15 mouse cellular contexts compared by ENCODE assay signal in genomic region chr1:39962840-39963239, GRCm38 (mm10).
DNase-seq lines count a peak whose midpoint lies in the region; ATAC-seq lines count a peak whose summit lies in the region.
"Had no signal": no experiment of that assay in that cellular context is flagged by ENCODE, and none has a peak within 500 bp of the region (broad histone marks: within the 10 kb centered on the region; RNA-seq: fewer than 3 reads in every experiment).

No protein-coding gene starts in this region.

- H3K4me1 ChIP-seq in heart, embryonic 13.5 days, result peaks cover 73% of the 10 kb centered on the region
- H3K4me1 ChIP-seq in midbrain, embryonic 12.5 days, result peaks cover 48% of the 10 kb centered on the region
- H3K4me1 ChIP-seq in midbrain, embryonic 11.5 days (ENCODE audit: control insufficient read depth, insufficient read depth, low read length), result peaks cover 9% of the 10 kb centered on the region; the same call in 1 of the 2 replicates
- H3K4me1 ChIP-seq in limb, embryonic 13.5 days, result peaks cover 61% of the 10 kb centered on the region

- 87% methylated on average over 8 of the region's 8 CpGs for WGBS in heart, embryonic 13.5 days
- 88% methylated on average over 8 of the region's 8 CpGs for WGBS in midbrain, embryonic 12.5 days
- WGBS in midbrain, embryonic 11.5 days, result 92% methylated on average over 8 of the region's 8 CpGs
- WGBS in limb, embryonic 13.5 days, result 75% methylated on average over 8 of the region's 8 CpGs

- H3K27ac ChIP-seq in heart, embryonic 13.5 days (replicated peaks), result peak overlapping the region; percentile 28; the same call in 1 of the 2 replicates
- 0 out of 2 replicates have a peak overlapping the region, but pooled peaks have one; percentile 4 for H3K27ac ChIP-seq in midbrain, embryonic 12.5 days (replicated peaks)
- no peak overlapping the region for H3K27ac ChIP-seq in midbrain, embryonic 11.5 days (ENCODE audit: low read depth, low read length)
- H3K27ac ChIP-seq in limb, embryonic 13.5 days, result peak overlapping the region; percentile 65; the same call in 1 of the 2 replicates
- H3K27ac ChIP-seq: liver, embryonic 15.5 days; macrophage had no signal

- no peaks in the 10 kb centered on the region for H3K27me3 ChIP-seq in heart, embryonic 13.5 days (replicated peaks)
- H3K27me3 ChIP-seq in midbrain, embryonic 12.5 days, result no peaks in the 10 kb centered on the region
- H3K27me3 ChIP-seq in midbrain, embryonic 11.5 days (ENCODE audit: control insufficient read depth, insufficient read depth, low read length), result no peaks in the 10 kb centered on the region
- no peaks in the 10 kb centered on the region for H3K27me3 ChIP-seq in limb, embryonic 13.5 days
- H3K27me3 ChIP-seq: heart, embryonic 12.5 days; liver, embryonic 15.5 days had no signal

- H3K9me3 ChIP-seq in heart, embryonic 13.5 days, result no peaks in the 10 kb centered on the region
- H3K9me3 ChIP-seq in midbrain, embryonic 12.5 days, result no peaks in the 10 kb centered on the region
- no peaks in the 10 kb centered on the region for H3K9me3 ChIP-seq in midbrain, embryonic 11.5 days (ENCODE audit: control insufficient read depth, low read length)
- H3K9me3 ChIP-seq in limb, embryonic 13.5 days, result no peaks in the 10 kb centered on the region
- H3K9me3 ChIP-seq: heart, embryonic 12.5 days; liver, embryonic 15.5 days had no signal

- no peak for DNase-seq in heart, postnatal 14 days
- no peak for DNase-seq in midbrain, embryonic 11.5 days (ENCODE audit: low spot score, missing footprints)
- peak; percentile 87 for DNase-seq in telencephalon, adult 2 months (ENCODE audit: low read depth, low spot score)
- DNase-seq in spleen, postnatal 10 days (ENCODE audit: low spot score in 2 of 2), result no peak
- no peak for DNase-seq in embryo, embryonic 10.5 days (ENCODE audit: low spot score)
- DNase-seq: adrenal gland, adult 2 months; forebrain, postnatal 0 days; kidney, adult 11 months; right cerebral cortex, postnatal 4 days had no signal

- intact Hi-C loops in heart, postnatal 14 days (cut with DNase I), result no loop called here

- H3K36me3 ChIP-seq in heart, embryonic 13.5 days, result peaks cover 35% of the 10 kb centered on the region
- H3K36me3 ChIP-seq in midbrain, embryonic 12.5 days, result peaks cover 16% of the 10 kb centered on the region
- no peaks in the 10 kb centered on the region; the same call in 1 of the 2 replicates for H3K36me3 ChIP-seq in midbrain, embryonic 11.5 days (ENCODE audit: control insufficient read depth, insufficient read depth, low read length)
- peaks cover 33% of the 10 kb centered on the region for H3K36me3 ChIP-seq in limb, embryonic 13.5 days

- H3K4me2 ChIP-seq in heart, embryonic 13.5 days, result no peak overlapping the region
- no peak overlapping the region for H3K4me2 ChIP-seq in midbrain, embryonic 12.5 days (replicated peaks)
- no peak overlapping the region for H3K4me2 ChIP-seq in midbrain, embryonic 11.5 days
- no peak overlapping the region for H3K4me2 ChIP-seq in limb, embryonic 13.5 days (replicated peaks)
- H3K4me2 ChIP-seq: heart, embryonic 12.5 days; liver, embryonic 15.5 days had no signal

- no peak overlapping the region for H3K4me3 ChIP-seq in heart, embryonic 13.5 days
- H3K4me3 ChIP-seq in midbrain, embryonic 12.5 days, result no peak overlapping the region
- no peak overlapping the region for H3K4me3 ChIP-seq in midbrain, embryonic 11.5 days (ENCODE audit: low read depth, low read length)
- no peak overlapping the region for H3K4me3 ChIP-seq in limb, embryonic 13.5 days
- H3K4me3 ChIP-seq: heart, embryonic 12.5 days; liver, embryonic 15.5 days had no signal

- no peak for ATAC-seq in heart, embryonic 13.5 days (ENCODE audit: extremely low read depth, insufficient number of reproducible peaks, low FRiP score, low TSS enrichment)
- ATAC-seq in midbrain, embryonic 12.5 days (ENCODE audit: low FRiP score, low read depth), result no peak
- no peak for ATAC-seq in midbrain, embryonic 11.5 days (ENCODE audit: low FRiP score)
- peak; percentile 66 for ATAC-seq in limb, embryonic 13.5 days (ENCODE audit: low FRiP score, low read depth)
- ATAC-seq: forebrain, postnatal 0 days had no signal

- H3K9ac ChIP-seq in heart, embryonic 13.5 days, result no peak overlapping the region
- H3K9ac ChIP-seq in midbrain, embryonic 12.5 days (replicated peaks), result no peak overlapping the region
- H3K9ac ChIP-seq in midbrain, embryonic 11.5 days (ENCODE audit: low read length), result no peak overlapping the region
- no peak overlapping the region for H3K9ac ChIP-seq in limb, embryonic 13.5 days
- H3K9ac ChIP-seq: forebrain, postnatal 0 days; heart, embryonic 12.5 days; liver, embryonic 15.5 days had no signal
